Mouse (Mus musculus): ENCODE measurements at regions not wholly inside any gene's neighbourhood (a gene's known extent, or its start where the extent isn't known, plus 50 kb on each side); places are given as distances from the start of the nearest gene placed in this dataset.
"Not testable (repeated sequence)": the region's sequence is repeated elsewhere in the genome, so short reads cannot be mapped to it uniquely, and the experiment has no call there.

DNA sequence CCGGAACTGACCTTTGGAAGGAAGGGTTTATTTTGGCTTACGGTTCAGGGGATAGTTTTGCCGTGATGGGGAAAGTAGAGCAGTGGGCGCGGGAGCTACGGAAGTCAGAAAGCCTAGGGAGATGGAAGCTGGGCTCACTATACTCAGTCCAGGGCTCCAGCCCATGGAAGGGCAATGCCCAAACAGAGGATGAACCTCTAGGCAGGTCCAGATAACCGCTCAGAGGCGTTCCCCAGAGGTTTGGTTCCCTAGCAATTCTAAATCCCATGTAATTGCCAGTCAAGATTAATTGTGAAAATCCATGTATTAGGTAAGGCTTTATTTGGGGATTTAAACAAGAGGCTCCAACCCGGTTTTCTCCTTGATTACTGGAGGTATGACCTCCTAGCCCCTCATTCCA lies 123.1 kb upstream of the Mrps10 start:
- ATAC-seq, result no peak
- H3K9ac ChIP-seq (replicated peaks; ENCODE audit: low read depth, low read length), result no peak overlapping the region
- H3K4me3 ChIP-seq (replicated peaks; ENCODE audit: low read length), result no peak overlapping the region
- H3K4me1 ChIP-seq (replicated peaks; ENCODE audit: control insufficient read depth, insufficient read depth, low read length), result no peaks in the 10 kb centered on the region
- WGBS, result 93% methylated on average over 9 of the region's 9 CpGs
- H3K27me3 ChIP-seq (replicated peaks; ENCODE audit: control insufficient read depth, insufficient read depth, low read length), result no peaks in the 10 kb centered on the region
- no peak overlapping the region for H3K27ac ChIP-seq (ENCODE audit: low read length)
- H3K36me3 ChIP-seq (ENCODE audit: control insufficient read depth, insufficient read depth), result no peaks in the 10 kb centered on the region
- H3K9me3 ChIP-seq (ENCODE audit: control insufficient read depth, low read length), result no peaks in the 10 kb centered on the region
- H3K4me2 ChIP-seq (ENCODE audit: low read length), result no peak overlapping the region

DNA sequence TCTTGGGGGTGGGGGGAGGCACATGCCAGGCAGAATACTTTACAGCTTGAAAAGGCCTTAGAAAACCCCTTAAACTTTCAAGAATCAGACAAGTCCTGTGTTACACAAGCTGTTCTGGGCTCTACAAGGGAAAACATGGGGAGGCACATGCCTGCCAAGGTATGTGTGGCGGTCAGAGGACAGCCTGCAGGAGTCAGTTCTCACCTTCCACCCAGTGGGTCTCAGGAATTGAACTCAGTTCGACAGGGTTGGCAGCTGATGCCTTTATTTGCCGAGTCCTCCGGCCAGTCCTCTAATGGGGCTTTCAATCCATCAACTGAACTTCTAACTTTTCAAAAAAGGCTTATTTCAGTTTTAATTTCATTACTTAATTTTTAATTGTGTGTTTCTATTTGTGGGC lies 129.6 kb upstream of the Mrps10 start:
- no peaks in the 10 kb centered on the region for H3K4me1 ChIP-seq (replicated peaks; ENCODE audit: control insufficient read depth, insufficient read depth, low read length)
- no peak for ATAC-seq
- no peak overlapping the region for H3K4me2 ChIP-seq (ENCODE audit: low read length)

DNA sequence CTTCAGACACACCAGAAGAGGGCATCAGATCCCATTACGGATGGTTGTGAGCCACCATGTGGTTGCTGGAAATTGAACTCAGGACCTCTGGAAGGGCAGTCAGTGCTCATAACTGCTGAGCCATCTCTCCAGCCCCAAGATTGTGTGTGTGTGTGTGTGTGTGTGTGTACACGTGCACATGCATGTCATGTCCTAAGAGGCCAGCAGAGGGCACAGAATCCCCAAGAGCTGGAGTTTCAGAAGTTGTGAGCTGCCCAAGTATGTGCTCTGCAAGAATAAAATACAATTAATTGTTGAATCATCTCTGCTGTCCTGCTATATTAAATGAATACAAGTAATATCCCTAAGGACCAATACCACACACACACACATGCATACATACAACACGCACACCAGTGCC lies 130.8 kb upstream of the Mrps10 start:
- H3K36me3 ChIP-seq (ENCODE audit: control insufficient read depth, insufficient read depth); H3K4me3 ChIP-seq (replicated peaks; ENCODE audit: low read length); H3K4me1 ChIP-seq (replicated peaks; ENCODE audit: control insufficient read depth, insufficient read depth, low read length); H3K4me2 ChIP-seq (ENCODE audit: low read length); ATAC-seq; H3K27me3 ChIP-seq (replicated peaks; ENCODE audit: control insufficient read depth, insufficient read depth, low read length); H3K9me3 ChIP-seq (ENCODE audit: control insufficient read depth, low read length); H3K27ac ChIP-seq (ENCODE audit: low read length); H3K9ac ChIP-seq (replicated peaks; ENCODE audit: low read depth, low read length): not testable (repeated sequence)
- 100% methylated on average over 3 of the region's 3 CpGs for WGBS

More for the DNA sequence above, 129.6 kb upstream of the Mrps10 start:
- Histone ChIP-seq H3K4me3 (replicated peaks; ENCODE audit: low read length) (no peak overlapping the region), H3K9me3 (ENCODE audit: control insufficient read depth, low read length) (no peaks in the 10 kb centered on the region), H3K9ac (replicated peaks; ENCODE audit: low read depth, low read length) (no peak overlapping the region), H3K36me3 (ENCODE audit: control insufficient read depth, insufficient read depth) (0 out of 2 replicates have a peak, but pooled peaks cover 3% of the 10 kb centered on the region), H3K27ac (ENCODE audit: low read length) (no peak overlapping the region), H3K27me3 (replicated peaks; ENCODE audit: control insufficient read depth, insufficient read depth, low read length) (no peaks in the 10 kb centered on the region)
- 91% methylated on average over 4 of the region's 4 CpGs for WGBS

DNA sequence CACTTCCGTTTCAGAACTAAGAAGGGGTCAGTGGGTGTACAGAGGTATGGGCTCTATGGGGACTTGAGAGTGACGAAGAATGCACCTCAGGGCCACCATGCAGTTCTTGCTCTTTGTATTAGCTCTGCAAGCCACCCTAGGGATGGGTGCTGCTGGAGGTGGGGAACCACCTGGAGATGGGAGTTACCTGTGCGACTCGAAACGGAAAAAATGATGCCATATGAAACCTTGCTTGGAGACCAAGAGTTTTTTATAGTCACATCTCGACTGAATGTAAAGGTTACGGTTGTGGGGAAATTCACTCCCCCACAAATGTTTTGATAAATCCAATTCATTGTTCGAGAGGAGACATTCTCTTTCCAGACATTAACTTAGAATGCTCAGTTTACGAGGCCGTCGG lies 134.3 kb upstream of the Mrps10 start:
- H3K9me3 ChIP-seq (ENCODE audit: control insufficient read depth, low read length), result no peaks in the 10 kb centered on the region
- 94% methylated on average over 11 of the region's 11 CpGs for WGBS

DNA sequence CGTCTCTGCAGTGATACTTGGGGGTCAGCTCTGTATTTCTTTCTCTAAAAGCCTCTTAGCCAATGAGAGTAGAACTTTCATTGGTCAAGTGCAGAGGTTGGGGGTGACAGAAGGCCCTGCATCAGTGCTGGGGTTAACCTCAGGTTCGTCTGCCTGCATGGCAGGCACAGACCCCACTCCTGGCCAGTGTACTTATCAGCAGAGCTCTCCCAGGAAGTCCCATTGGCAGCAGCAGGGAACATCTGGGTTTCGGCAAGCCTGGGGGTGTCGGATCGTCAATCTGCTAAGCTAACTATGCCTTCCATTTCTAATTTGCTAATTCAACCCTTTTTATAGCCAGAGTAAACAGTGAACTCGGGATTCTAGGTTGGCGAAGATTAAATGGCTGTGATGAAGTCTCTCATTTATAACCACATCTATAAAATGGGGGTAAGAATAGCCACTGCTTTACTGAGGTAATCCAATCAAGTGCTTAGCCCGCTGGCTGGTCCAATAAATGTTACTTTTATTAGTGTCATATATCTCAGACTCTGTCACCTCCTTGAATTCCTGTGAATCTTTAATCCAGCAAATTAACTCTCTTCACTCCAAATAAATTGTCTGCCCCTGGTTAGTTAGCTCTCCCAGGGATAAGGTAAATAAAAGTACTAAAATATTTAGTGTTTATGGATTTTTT lies 135.5 kb upstream of the Mrps10 start:
- Histone ChIP-seq H3K36me3 (ENCODE audit: control insufficient read depth, insufficient read depth) (peaks cover 11% of the 10 kb centered on the region), H3K27ac (ENCODE audit: low read length) (no peak overlapping the region), H3K9me3 (ENCODE audit: control insufficient read depth, low read length) (0 out of 2 replicates have a peak, but pooled peaks cover 3% of the 10 kb centered on the region), H3K4me3 (replicated peaks; ENCODE audit: low read length) (no peak overlapping the region), H3K27me3 (replicated peaks; ENCODE audit: control insufficient read depth, insufficient read depth, low read length) (no peaks in the 10 kb centered on the region), H3K4me1 (replicated peaks; ENCODE audit: control insufficient read depth, insufficient read depth, low read length) (no peaks in the 10 kb centered on the region), H3K4me2 (ENCODE audit: low read length) (no peak overlapping the region), H3K9ac (replicated peaks; ENCODE audit: low read depth, low read length) (no peak overlapping the region)
- WGBS, result 82% methylated on average over 8 of the region's 8 CpGs
- ATAC-seq, result no peak

More for the DNA sequence above, 134.3 kb upstream of the Mrps10 start:
- H3K9ac ChIP-seq (replicated peaks; ENCODE audit: low read depth, low read length), result no peak overlapping the region
- no peaks in the 10 kb centered on the region for H3K27me3 ChIP-seq (replicated peaks; ENCODE audit: control insufficient read depth, insufficient read depth, low read length)
- H3K36me3 ChIP-seq (ENCODE audit: control insufficient read depth, insufficient read depth), result peaks cover 9% of the 10 kb centered on the region
- H3K4me3 ChIP-seq (replicated peaks; ENCODE audit: low read length), result no peak overlapping the region
- no peak overlapping the region for H3K27ac ChIP-seq (ENCODE audit: low read length)
- no peak overlapping the region for H3K4me2 ChIP-seq (ENCODE audit: low read length)
- no peak for ATAC-seq
- no peaks in the 10 kb centered on the region for H3K4me1 ChIP-seq (replicated peaks; ENCODE audit: control insufficient read depth, insufficient read depth, low read length)

DNA sequence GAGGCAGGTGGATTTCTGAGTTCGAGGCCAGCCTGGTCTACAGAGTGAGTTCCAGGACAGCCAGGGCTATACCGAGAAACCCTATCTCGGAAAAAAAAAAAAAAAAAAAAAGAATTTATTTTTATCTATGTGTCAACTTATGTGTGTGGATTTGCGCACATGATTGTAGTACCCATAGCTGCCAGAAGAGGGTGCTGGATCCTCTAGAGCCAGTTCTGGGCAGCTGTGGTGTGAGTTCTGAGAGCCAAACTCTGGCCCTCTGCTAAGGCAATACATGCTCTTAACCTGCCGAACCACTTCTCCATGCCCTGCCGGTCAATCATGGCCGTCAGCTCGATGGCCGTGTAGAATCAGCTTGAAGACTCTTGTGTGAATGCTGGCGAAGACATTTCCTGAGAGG lies 138.0 kb upstream of the Mrps10 start:
- H3K4me2 ChIP-seq (ENCODE audit: low read length), result no peak overlapping the region
- H3K36me3 ChIP-seq (ENCODE audit: control insufficient read depth, insufficient read depth), result peaks cover 11% of the 10 kb centered on the region
- no peak overlapping the region for H3K4me3 ChIP-seq (replicated peaks; ENCODE audit: low read length)
- H3K4me1 ChIP-seq (replicated peaks; ENCODE audit: control insufficient read depth, insufficient read depth, low read length), result no peaks in the 10 kb centered on the region
- no peaks in the 10 kb centered on the region for H3K27me3 ChIP-seq (replicated peaks; ENCODE audit: control insufficient read depth, insufficient read depth, low read length)
- H3K9me3 ChIP-seq (ENCODE audit: control insufficient read depth, low read length), result 0 out of 2 replicates have a peak, but pooled peaks cover 3% of the 10 kb centered on the region
- H3K27ac ChIP-seq (ENCODE audit: low read length), result no peak overlapping the region
- 95% methylated on average over 10 of the region's 10 CpGs for WGBS
- no peak overlapping the region for H3K9ac ChIP-seq (replicated peaks; ENCODE audit: low read depth, low read length)
- ATAC-seq, result no peak

DNA sequence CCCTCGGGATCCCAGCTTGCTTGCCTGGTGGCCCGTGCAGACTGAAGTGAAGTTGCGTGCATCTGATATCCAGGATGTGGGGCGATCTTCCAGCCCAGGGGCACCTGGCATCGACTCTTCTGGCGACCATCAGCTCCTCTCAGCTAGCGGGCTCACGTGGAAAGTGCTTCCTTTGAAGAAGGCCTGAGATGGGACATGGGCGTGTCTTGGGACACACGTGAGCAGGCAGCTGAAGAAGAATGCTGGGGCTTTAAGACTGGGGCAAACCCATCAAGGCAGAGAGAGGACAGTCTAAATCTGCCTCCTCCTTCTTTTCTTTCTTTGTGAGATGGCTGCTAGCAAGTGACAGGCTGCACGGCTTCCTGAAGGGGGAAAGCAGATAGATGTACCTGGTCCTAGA lies 142.3 kb upstream of the Mrps10 start:
- Histone ChIP-seq H3K27ac (ENCODE audit: low read length) (no peak overlapping the region), H3K9ac (replicated peaks; ENCODE audit: low read depth, low read length) (no peak overlapping the region), H3K9me3 (ENCODE audit: control insufficient read depth, low read length) (0 out of 2 replicates have a peak, but pooled peaks cover 3% of the 10 kb centered on the region), H3K36me3 (ENCODE audit: control insufficient read depth, insufficient read depth) (peaks cover 8% of the 10 kb centered on the region), H3K4me3 (replicated peaks; ENCODE audit: low read length) (no peak overlapping the region), H3K4me2 (ENCODE audit: low read length) (no peak overlapping the region), H3K4me1 (replicated peaks; ENCODE audit: control insufficient read depth, insufficient read depth, low read length) (no peaks in the 10 kb centered on the region), H3K27me3 (replicated peaks; ENCODE audit: control insufficient read depth, insufficient read depth, low read length) (no peaks in the 10 kb centered on the region)
- no peak for ATAC-seq
- WGBS, result 86% methylated on average over 11 of the region's 11 CpGs

DNA sequence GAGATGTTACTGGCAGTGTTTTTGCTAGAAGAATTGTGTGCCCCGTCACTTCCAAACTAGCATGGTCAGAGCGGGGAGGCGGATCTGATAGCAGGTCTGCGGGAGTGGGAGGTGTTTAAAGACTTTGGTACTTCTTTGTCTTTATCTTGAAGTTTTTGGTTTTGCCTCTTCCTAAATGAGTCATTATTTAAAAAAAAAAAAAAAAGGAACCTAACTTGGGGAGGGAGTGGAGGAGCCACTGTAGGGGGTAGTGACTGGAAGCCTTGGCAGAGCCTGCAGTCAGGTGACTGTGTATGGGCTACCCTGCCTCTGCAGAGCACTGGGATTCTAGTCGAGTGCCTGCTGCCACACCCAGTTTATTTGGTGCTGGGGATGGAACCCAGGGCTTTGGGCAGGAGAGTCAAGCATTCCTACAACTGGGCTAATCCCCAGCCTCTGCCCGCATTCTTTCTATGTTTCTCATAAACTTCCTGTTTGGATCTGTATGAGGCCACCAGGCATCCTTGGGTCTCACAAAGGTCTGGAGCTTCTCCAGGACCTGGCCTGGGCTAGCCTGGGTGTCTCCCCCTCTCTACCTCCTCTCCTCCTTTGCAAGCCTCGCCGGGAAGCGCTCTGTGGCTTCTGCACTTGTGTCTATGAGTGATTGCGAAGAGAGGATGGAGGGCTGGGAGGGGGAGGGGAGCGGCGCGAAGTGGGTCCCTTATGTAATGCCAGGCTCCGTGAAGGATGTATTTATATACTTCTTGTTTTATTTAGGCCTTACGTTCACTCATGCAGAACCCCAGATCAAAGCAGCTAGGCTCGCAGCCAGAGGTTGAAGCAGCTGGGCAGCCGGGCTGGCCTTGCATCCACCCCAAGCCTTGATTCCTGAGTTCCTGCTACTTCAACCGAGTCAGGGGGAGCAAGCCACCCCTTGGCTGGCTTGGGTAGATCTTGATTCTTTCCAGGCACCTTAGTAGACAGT lies 143.1 kb upstream of the Mrps10 start:
- WGBS, result 72% methylated on average over 18 of the region's 18 CpGs
- Histone ChIP-seq H3K9ac (replicated peaks; ENCODE audit: low read depth, low read length) (no peak overlapping the region), H3K9me3 (ENCODE audit: control insufficient read depth, low read length) (0 out of 2 replicates have a peak, but pooled peaks cover 3% of the 10 kb centered on the region), H3K36me3 (ENCODE audit: control insufficient read depth, insufficient read depth) (0 out of 2 replicates have a peak, but pooled peaks cover 2% of the 10 kb centered on the region), H3K4me2 (ENCODE audit: low read length) (no peak overlapping the region), H3K4me1 (replicated peaks; ENCODE audit: control insufficient read depth, insufficient read depth, low read length) (no peaks in the 10 kb centered on the region), H3K4me3 (replicated peaks; ENCODE audit: low read length) (no peak overlapping the region), H3K27me3 (replicated peaks; ENCODE audit: control insufficient read depth, insufficient read depth, low read length) (no peaks in the 10 kb centered on the region), H3K27ac (ENCODE audit: low read length) (no peak overlapping the region)
- no peak for ATAC-seq

DNA sequence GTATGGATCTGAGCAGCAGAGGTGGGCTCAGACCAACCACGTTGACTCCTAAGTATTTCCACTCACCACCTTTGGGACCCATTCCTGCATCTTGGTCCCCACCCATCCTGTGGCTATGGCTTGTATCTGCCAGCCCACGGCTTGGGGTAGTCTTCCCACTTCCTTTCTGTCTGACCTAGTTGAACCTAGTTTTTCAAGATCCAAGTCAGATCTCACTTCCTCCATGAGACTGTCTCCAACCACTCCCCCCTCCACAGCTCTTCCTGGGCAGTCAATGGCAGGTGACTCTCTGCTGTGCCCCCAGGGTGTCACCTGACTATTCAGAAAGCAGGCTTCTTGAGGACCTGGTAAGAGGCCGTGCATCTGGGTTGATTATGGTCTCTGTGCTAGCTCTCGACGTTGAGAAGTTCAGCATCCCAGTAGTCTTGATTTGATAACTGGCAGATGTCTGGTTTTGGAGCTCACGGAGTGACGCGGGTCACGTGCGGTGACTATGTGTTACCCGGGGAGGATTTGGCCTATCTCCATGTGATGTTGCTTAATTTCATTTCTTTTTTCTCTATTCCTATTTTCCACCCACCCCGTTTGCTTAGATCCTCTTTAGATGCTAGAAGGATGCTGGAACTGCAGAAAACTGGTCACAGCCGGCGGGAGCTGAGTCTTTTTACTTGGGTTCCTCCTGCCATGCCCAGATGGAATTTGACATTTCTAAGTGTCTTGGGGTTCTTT lies 147.5 kb upstream of the Mrps10 start:
- 94% methylated on average over 14 of the region's 14 CpGs for WGBS
- H3K9ac ChIP-seq (replicated peaks; ENCODE audit: low read depth, low read length), result no peak overlapping the region
- H3K27me3 ChIP-seq (replicated peaks; ENCODE audit: control insufficient read depth, insufficient read depth, low read length), result no peaks in the 10 kb centered on the region
- no peaks in the 10 kb centered on the region for H3K36me3 ChIP-seq (ENCODE audit: control insufficient read depth, insufficient read depth)
- H3K4me3 ChIP-seq (replicated peaks; ENCODE audit: low read length), result no peak overlapping the region
- no peak overlapping the region for H3K27ac ChIP-seq (ENCODE audit: low read length)
- no peak overlapping the region for H3K4me2 ChIP-seq (ENCODE audit: low read length)
- ATAC-seq, result no peak
- H3K4me1 ChIP-seq (replicated peaks; ENCODE audit: control insufficient read depth, insufficient read depth, low read length), result no peaks in the 10 kb centered on the region
- H3K9me3 ChIP-seq (ENCODE audit: control insufficient read depth, low read length), result no peaks in the 10 kb centered on the region
